Mouse (Mus musculus) lung, postnatal 0 days (tissue): ENCODE results near the gene Birc2. TPM values are rescaled to one million over a fixed set of nuclear protein-coding genes. Genes with fewer than 3 reads are reported as not detected.

Experiments used
- ATAC-seq: fragments of 200-750 bp; cut with Nextera tagmentation; 2 replicates; pipeline ENCODE4 v1.8.0; 2017; ENCODE audit warnings: moderate library complexity
- DNase-seq: peaks from one replicate; pipeline ENCODE4 v3.0.0-alpha.2; 2016; ENCODE audit warnings: low spot score
- H3K27ac ChIP-seq: fragments of 300-500 bp; sonication (generic); 2 replicates; pipeline ENCODE4 v1.5.1; 2014; ENCODE audit warnings: antibody characterized with exemption, mild to moderate bottlenecking, low read length, mixed read lengths
- H3K27me3 ChIP-seq: fragments of 300-500 bp; sonication (generic); replicated peaks from 2 replicates; pipeline ENCODE4 v1.6.1; 2014; ENCODE audit warnings: low read length, mixed read lengths; ENCODE audit not compliant: insufficient read depth
- H3K36me3 ChIP-seq: fragments of 300-500 bp; sonication (generic); 2 replicates; pipeline ENCODE4 v1.6.1; 2014; ENCODE audit warnings: low read length, mixed read lengths; ENCODE audit not compliant: insufficient read depth
- H3K4me1 ChIP-seq: fragments of 300-500 bp; sonication (generic); 2 replicates; pipeline ENCODE4 v1.6.1; 2014; ENCODE audit warnings: antibody characterized with exemption, low read depth, low read length, mixed read lengths; ENCODE audit not compliant: insufficient read depth
- H3K4me2 ChIP-seq: fragments of 300-500 bp; sonication (generic); replicated peaks from 2 replicates; pipeline ENCODE4 v1.6.1; 2014; ENCODE audit warnings: low read depth, mild to moderate bottlenecking, low read length, moderate library complexity, mixed read lengths
- H3K4me3 ChIP-seq: fragments of 300-500 bp; sonication (generic); 2 replicates; pipeline ENCODE4 v1.5.1; 2014; ENCODE audit warnings: low read depth, low read length
- H3K9ac ChIP-seq: fragments of 300-500 bp; sonication (generic); replicated peaks from 2 replicates; pipeline ENCODE4 v1.6.1; 2014; ENCODE audit warnings: low read depth, mild to moderate bottlenecking
- H3K9me3 ChIP-seq: fragments of 300-500 bp; sonication (generic); 2 replicates; pipeline ENCODE4 v1.6.1; 2016; ENCODE audit warnings: low read length, mixed read lengths
- CTCF ChIP-seq: IDR thresholded peaks from 2 replicates; pipeline ENCODE4 v1.5.1; 2016; ENCODE audit warnings: antibody characterized with exemption, mild to moderate bottlenecking
- EP300 ChIP-seq: IDR thresholded peaks from 2 replicates; pipeline ENCODE4 v1.6.1; 2016; ENCODE audit warnings: antibody characterized with exemption, mild to moderate bottlenecking, control low read depth
- WGBS: fragments of 180-500 bp; shearing (Covaris S2); extraction: QIAGEN DNeasy Blood & Tissue Kit; methylation state at CpG from one replicate; pipeline ENCODE4 v1.1.7; 2014; 5-methylcytosine and 5-hydroxymethylcytosine counted together
- polyA plus RNA-seq: library from polyadenylated mRNA; unstranded; fragments of >200 nt; fragmentation: Nextera tagmentation; extraction: Ambion mirVana; gene quantifications from 2 replicates; pipeline ENCODE4 v1.2.1, GENCODE M21; 2015

The Birc2 gene
- polyA plus RNA-seq, 1 experiment from 2014 or later = 23.6 TPM

GRCm38 (mm10) chr9:7776940-7777339, 59.9 kb downstream of the Birc2 start:
- Histone ChIP-seq H3K4me3 (no peak overlapping the region), H3K36me3 (0 out of 2 replicates have a peak, but pooled peaks cover 5% of the 10 kb centered on the region)
- no peak for ATAC-seq

DNA sequence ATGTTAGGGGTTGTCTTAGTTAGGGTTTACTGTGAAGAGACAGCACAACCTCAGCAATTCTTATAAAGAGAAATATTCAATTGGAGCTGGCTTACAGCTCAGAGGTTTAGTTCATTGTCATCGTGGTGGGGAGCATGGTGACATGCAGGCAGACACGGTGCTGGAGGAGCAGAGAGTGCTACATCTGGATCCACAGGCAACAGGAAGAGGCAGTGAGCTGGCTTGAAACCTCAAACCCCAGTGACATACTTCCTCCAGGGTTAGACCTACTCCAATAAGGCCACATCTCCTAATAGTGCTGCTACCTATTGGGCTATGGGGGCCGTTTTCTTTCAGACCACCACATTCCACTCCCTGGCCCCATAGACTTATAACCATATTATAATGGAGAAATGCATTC, 60.9 kb downstream of the Birc2 start:
- no peaks in the 10 kb centered on the region for H3K27me3 ChIP-seq
- no peak overlapping the region for H3K27ac ChIP-seq
- H3K36me3 ChIP-seq = 0 out of 2 replicates have a peak, but pooled peaks cover 5% of the 10 kb centered on the region
- no peaks in the 10 kb centered on the region for H3K9me3 ChIP-seq
- no peaks in the 10 kb centered on the region for H3K4me1 ChIP-seq
- DNase-seq = no peak
- no peak overlapping the region for H3K9ac ChIP-seq
- ATAC-seq = no peak
- 89% methylated on average over 3 of the region's 3 CpGs for WGBS
- no peak overlapping the region for H3K4me3 ChIP-seq
- H3K4me2 ChIP-seq = no peak overlapping the region
- TF ChIP-seq CTCF = no peak
- no peak for TF ChIP-seq EP300

More at GRCm38 (mm10) chr9:7776940-7777339, 59.9 kb downstream of the Birc2 start:
- TF ChIP-seq EP300 (no peak), CTCF (no peak)
- no peaks in the 10 kb centered on the region for H3K4me1 ChIP-seq
- no peak overlapping the region for H3K27ac ChIP-seq
- H3K9me3 ChIP-seq = no peaks in the 10 kb centered on the region
- H3K4me2 ChIP-seq = no peak overlapping the region
- H3K9ac ChIP-seq = no peak overlapping the region
- no peak for DNase-seq
- H3K27me3 ChIP-seq = no peaks in the 10 kb centered on the region
- whole genome bisulfite sequencing = 97% methylated on average over 1 of the region's 1 CpGs

GRCm38 (mm10) chr9:7775011-7775410, 61.9 kb downstream of the Birc2 start:
- no peak for ATAC-seq
- Histone ChIP-seq H3K9ac (no peak overlapping the region), H3K9me3 (no peaks in the 10 kb centered on the region), H3K4me3 (no peak overlapping the region), H3K27ac (no peak overlapping the region), H3K36me3 (0 out of 2 replicates have a peak, but pooled peaks cover 10% of the 10 kb centered on the region), H3K4me1 (no peaks in the 10 kb centered on the region), H3K4me2 (no peak overlapping the region), H3K27me3 (no peaks in the 10 kb centered on the region)
- no peak for TF ChIP-seq CTCF
- TF ChIP-seq EP300 = no peak
- 87% methylated on average over 2 of the region's 2 CpGs for WGBS
- DNase-seq = peak; percentile 5

- Histone ChIP-seq H3K4me3 (no peak overlapping the region), H3K36me3 (0 out of 2 replicates have a peak, but pooled peaks cover 10% of the 10 kb centered on the region), H3K27ac (no peak overlapping the region), H3K4me1 (no peaks in the 10 kb centered on the region), H3K9ac (no peak overlapping the region), H3K27me3 (no peaks in the 10 kb centered on the region), H3K9me3 (no peaks in the 10 kb centered on the region), H3K4me2 (no peak overlapping the region)
- WGBS = 61% methylated on average over 10 of the region's 10 CpGs
- DNase-seq (peak; percentile 42), ATAC-seq (peak; percentile 35; the same call in 1 of the 2 replicates)
- TF ChIP-seq EP300 (no peak), CTCF (no peak)
Observed at GRCm38 (mm10) chr9:7774538-7774937, 62.3 kb downstream of the Birc2 start.

- no peaks in the 10 kb centered on the region for H3K4me1 ChIP-seq
- no peak for DNase-seq
- 84% methylated on average over 5 of the region's 5 CpGs for WGBS
- H3K4me2 ChIP-seq = no peak overlapping the region
- no peak overlapping the region for H3K9ac ChIP-seq
- H3K4me3 ChIP-seq = no peak overlapping the region
- H3K27ac ChIP-seq = no peak overlapping the region
- no peak for ATAC-seq
- H3K27me3 ChIP-seq = no peaks in the 10 kb centered on the region
- TF ChIP-seq EP300 (no peak), CTCF (no peak)
- 0 out of 2 replicates have a peak, but pooled peaks cover 5% of the 10 kb centered on the region for H3K36me3 ChIP-seq
- no peaks in the 10 kb centered on the region for H3K9me3 ChIP-seq
Observed at GRCm38 (mm10) chr9:7773686-7774085, 63.2 kb downstream of the Birc2 start.

DNA sequence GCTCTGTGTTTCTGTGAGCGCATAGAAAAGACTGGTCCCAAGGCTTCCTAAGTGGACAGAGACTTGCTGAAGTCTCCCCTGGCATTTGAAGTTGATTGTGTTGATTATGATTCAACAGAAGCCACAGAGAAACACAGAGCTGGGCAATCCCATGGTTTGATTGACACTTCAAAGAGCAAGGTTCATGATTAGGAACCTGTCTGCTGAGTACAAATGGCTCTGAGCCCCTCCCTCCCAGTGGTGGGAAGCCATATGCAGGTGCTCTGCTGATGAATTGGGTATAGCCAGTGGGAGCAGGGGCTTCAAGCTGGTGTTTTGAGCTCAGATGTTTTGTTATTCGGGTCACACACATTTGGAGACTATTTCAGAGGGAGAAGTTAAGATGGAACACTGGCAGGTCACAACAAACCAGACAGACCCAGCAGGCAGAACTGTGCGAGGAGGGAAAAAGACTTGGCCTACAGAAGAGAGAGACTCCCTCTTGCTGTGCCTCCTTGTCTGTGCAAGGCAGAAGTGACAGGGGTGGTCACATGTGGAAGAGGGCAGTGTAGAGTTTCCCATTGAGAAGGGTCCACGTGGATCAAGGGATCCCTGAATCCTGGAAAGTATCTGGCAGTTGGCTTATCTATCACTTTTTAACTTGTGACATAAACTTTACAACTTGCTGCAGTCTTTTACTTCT, 64.0 kb downstream of the Birc2 start:
- 83% methylated on average over 4 of the region's 4 CpGs for WGBS
- Histone ChIP-seq H3K4me2 (no peak overlapping the region), H3K4me1 (no peaks in the 10 kb centered on the region), H3K9ac (no peak overlapping the region), H3K4me3 (no peak overlapping the region), H3K27ac (no peak overlapping the region), H3K27me3 (no peaks in the 10 kb centered on the region), H3K36me3 (0 out of 2 replicates have a peak, but pooled peaks cover 5% of the 10 kb centered on the region), H3K9me3 (no peaks in the 10 kb centered on the region)
- no peak for ATAC-seq
- no peak for DNase-seq
- TF ChIP-seq CTCF (no peak), EP300 (no peak)
